Mouse (Mus musculus) ES-CJ7 (cell line): Measurements from ENCODE around the gene Ugt3a2.

ENCODE experiments used
- DNase-seq: peaks from one replicate; pipeline ENCODE4 v3.0.0; 2011; ENCODE audit warnings: low read depth, low spot score

Ugt3a2 gene

GRCm38 (mm10) chr15:9335341-9335740, at the start of gene Ugt3a2:
TSS of gene Ugt3a2 (plus strand) at chr15:9335550.
- DNase-seq, result no peak

GRCm38 (mm10) chr15:9289660-9290059, 45.7 kb upstream of the Ugt3a2 start:
- DNase-seq, result no peak

GRCm38 (mm10) chr15:9305978-9306692, 29.2 kb upstream of the Ugt3a2 start:
- DNase-seq, result no peak

- DNase-seq, result no peak
These were observed 754 bp upstream of the Ugt3a2 start for GRCm38 (mm10) chr15:9334596-9334995.

GRCm38 (mm10) chr15:9336616-9337015, 1.3 kb downstream of the Ugt3a2 start:
- DNase-seq, result no peak

GRCm38 (mm10) chr15:9337021-9337420, 1.7 kb downstream of the Ugt3a2 start:
- no peak for DNase-seq

GRCm38 (mm10) chr15:9348739-9349138, 13.4 kb downstream of the Ugt3a2 start:
- DNase-seq, result peak; percentile 12

- peak; percentile 61 for DNase-seq
These were observed 27.5 kb downstream of the Ugt3a2 start for GRCm38 (mm10) chr15:9362801-9363200.

- no peak for DNase-seq
These were observed 33.4 kb downstream of the Ugt3a2 start for GRCm38 (mm10) chr15:9368774-9369173.

- no peak for DNase-seq
These were observed 40.9 kb downstream of the Ugt3a2 start for GRCm38 (mm10) chr15:9376281-9376680.

- DNase-seq, result no peak
These were observed 74.1 kb downstream of the Ugt3a2 start for GRCm38 (mm10) chr15:9409475-9409874.
